Comparison of ENCODE assay signal across 29 mouse cellular contexts in the genomic region with DNA sequence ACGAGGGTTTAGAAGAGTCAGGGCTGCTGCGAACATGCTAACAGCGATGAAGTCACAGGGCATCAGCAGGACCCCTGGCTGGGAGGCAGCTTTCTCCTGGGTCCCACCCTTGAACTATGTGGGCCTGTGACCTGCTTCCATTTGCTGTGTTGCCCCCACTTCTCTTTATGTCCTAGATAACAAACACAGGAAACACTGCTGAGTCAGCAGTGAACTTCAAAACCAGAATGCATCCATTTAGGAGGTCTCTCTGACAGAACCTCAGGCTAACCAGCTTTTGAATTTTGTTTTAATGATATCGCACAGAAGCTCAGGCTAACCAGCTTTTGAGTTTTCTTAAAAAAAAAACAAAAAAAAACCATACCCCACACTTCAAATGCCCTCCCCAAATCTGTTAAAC.
"Had no signal": no experiment of that assay in that cellular context is flagged by ENCODE, and none has a peak within 500 bp of the region (broad histone marks: within the 10 kb centered on the region; RNA-seq: fewer than 3 reads in every experiment).

No protein-coding gene starts in this region.

- H3K27ac ChIP-seq: left cerebral cortex, adult 2 months; limb, embryonic 10.5 days; limb, embryonic 12.5 days; limb, embryonic 13.5 days; limb, embryonic 15.5 days; liver, embryonic 12.5 days; liver, embryonic 13.5 days; liver, embryonic 14.5 days; liver, embryonic 15.5 days; lung, embryonic 15.5 days; macrophage; midbrain, embryonic 10.5 days; midbrain, embryonic 12.5 days; midbrain, embryonic 13.5 days; midbrain, embryonic 15.5 days had no signal

- H3K36me3 ChIP-seq: limb, embryonic 10.5 days; limb, embryonic 12.5 days; limb, embryonic 13.5 days; limb, embryonic 15.5 days; liver, embryonic 12.5 days; liver, embryonic 13.5 days; liver, embryonic 15.5 days; lung, embryonic 15.5 days had no signal

- H3K9me3 ChIP-seq: limb, embryonic 10.5 days; limb, embryonic 12.5 days; limb, embryonic 13.5 days; limb, embryonic 15.5 days; liver, embryonic 12.5 days; liver, embryonic 13.5 days; liver, embryonic 15.5 days; lung, embryonic 15.5 days; megakaryocyte, embryonic 14.5 days; midbrain, embryonic 10.5 days; midbrain, embryonic 12.5 days; midbrain, embryonic 13.5 days; midbrain, embryonic 15.5 days had no signal

- H3K9ac ChIP-seq: limb, embryonic 12.5 days; limb, embryonic 13.5 days; limb, embryonic 15.5 days; liver, embryonic 12.5 days; liver, embryonic 13.5 days; liver, embryonic 14.5 days; liver, embryonic 15.5 days; liver, postnatal 0 days; lung, embryonic 14.5 days; lung, embryonic 15.5 days; midbrain, embryonic 12.5 days; midbrain, embryonic 13.5 days; midbrain, embryonic 15.5 days had no signal

- H3K27me3 ChIP-seq: limb, embryonic 12.5 days; limb, embryonic 13.5 days; limb, embryonic 15.5 days; liver, embryonic 12.5 days; liver, embryonic 13.5 days; liver, embryonic 15.5 days; lung, embryonic 15.5 days; megakaryocyte, embryonic 14.5 days; midbrain, embryonic 12.5 days; midbrain, embryonic 13.5 days; midbrain, embryonic 15.5 days had no signal

- ATAC-seq: liver, embryonic 12.5 days; liver, postnatal 0 days; lung, postnatal 0 days; midbrain, embryonic 13.5 days had no signal

- H3K4me2 ChIP-seq: limb, embryonic 12.5 days; limb, embryonic 13.5 days; limb, embryonic 15.5 days; liver, embryonic 11.5 days; liver, embryonic 12.5 days; liver, embryonic 13.5 days; liver, embryonic 15.5 days; lung, embryonic 14.5 days; lung, embryonic 15.5 days; midbrain, embryonic 12.5 days; midbrain, embryonic 13.5 days; midbrain, embryonic 15.5 days had no signal

- H3K4me3 ChIP-seq: left cerebral cortex, adult 2 months; limb, embryonic 10.5 days; limb, embryonic 12.5 days; limb, embryonic 13.5 days; limb, embryonic 15.5 days; liver, embryonic 12.5 days; liver, embryonic 13.5 days; liver, embryonic 15.5 days; lung, embryonic 15.5 days; megakaryocyte, embryonic 14.5 days; midbrain, embryonic 10.5 days; midbrain, embryonic 12.5 days; midbrain, embryonic 13.5 days; midbrain, embryonic 15.5 days had no signal

- DNase-seq: left cerebral cortex, postnatal 4 days; liver; liver, embryonic 13.5 days; liver, postnatal 0 days; lung, adult 18-20 months; lung, adult 2 months; lung, embryonic 14.5 days; lung, postnatal 10 days; lung, postnatal 14 days; lung, postnatal 36 days; lung, postnatal 4 days; midbrain, embryonic 14.5 days had no signal

- H3K4me1 ChIP-seq: limb, embryonic 10.5 days; limb, embryonic 12.5 days; limb, embryonic 13.5 days; limb, embryonic 15.5 days; liver, embryonic 12.5 days; liver, embryonic 13.5 days; liver, embryonic 15.5 days; lung, embryonic 15.5 days; midbrain, embryonic 10.5 days had no signal
